Mouse (Mus musculus) heart, postnatal 4 days (tissue): ENCODE data around the gene Klf7. TPM values are rescaled to one million over a fixed set of nuclear protein-coding genes. Genes with fewer than 3 reads are reported as not detected.

Source experiments
- DNase-seq: peaks from one replicate; pipeline ENCODE4 v3.0.0; 2021
- total RNA-seq, 2 experiments: library from RNA; stranded (reverse); gene quantifications; 2 replicates each; pipeline ENCODE4 v1.2.3; 2021

Klf7 gene
- total RNA-seq, 2 experiments from 2014 or later = 29.4 to 29.6 TPM

GRCm38 (mm10) chr1:64104665-64105064, 17.4 kb downstream of the Klf7 start:
- DNase-seq = no peak

GRCm38 (mm10) chr1:64101331-64101730, 20.8 kb downstream of the Klf7 start:
- DNase-seq = no peak

GRCm38 (mm10) chr1:64098800-64099199, 23.3 kb downstream of the Klf7 start:
- no peak for DNase-seq

- DNase-seq = no peak
Observed at GRCm38 (mm10) chr1:64097640-64098287, 24.3 kb downstream of the Klf7 start.

- DNase-seq = no peak
Observed at GRCm38 (mm10) chr1:64093018-64093417, 29.1 kb downstream of the Klf7 start.

- no peak for DNase-seq
Observed at GRCm38 (mm10) chr1:64091591-64091990, 30.5 kb downstream of the Klf7 start.

GRCm38 (mm10) chr1:64090566-64090965, 31.5 kb downstream of the Klf7 start:
- DNase-seq = no peak

- DNase-seq = no peak
Observed at GRCm38 (mm10) chr1:64089691-64090090, 32.4 kb downstream of the Klf7 start.

- DNase-seq = no peak
Observed at GRCm38 (mm10) chr1:64088604-64089320, 33.3 kb downstream of the Klf7 start.

GRCm38 (mm10) chr1:64087657-64088603, 34.2 kb downstream of the Klf7 start:
- peak; percentile 34 for DNase-seq

GRCm38 (mm10) chr1:64085875-64086274, 36.2 kb downstream of the Klf7 start:
- DNase-seq = no peak

GRCm38 (mm10) chr1:64085361-64085760, 36.7 kb downstream of the Klf7 start:
- DNase-seq = no peak

- no peak for DNase-seq
Observed at GRCm38 (mm10) chr1:64084706-64085105, 37.4 kb downstream of the Klf7 start.

- no peak for DNase-seq
Observed at GRCm38 (mm10) chr1:64081791-64082190, 40.3 kb downstream of the Klf7 start.

GRCm38 (mm10) chr1:64081217-64081616, 40.9 kb downstream of the Klf7 start:
- no peak for DNase-seq

GRCm38 (mm10) chr1:64080263-64080662, 41.8 kb downstream of the Klf7 start:
- DNase-seq = no peak

- peak; percentile 43 for DNase-seq
Observed at GRCm38 (mm10) chr1:64078747-64079211, 43.3 kb downstream of the Klf7 start.

- peak; percentile 30 for DNase-seq
Observed at GRCm38 (mm10) chr1:64078011-64078746, 43.9 kb downstream of the Klf7 start.

GRCm38 (mm10) chr1:64074051-64074450, 48.0 kb downstream of the Klf7 start:
- DNase-seq = no peak

- DNase-seq = no peak
Observed at GRCm38 (mm10) chr1:64070947-64071346, 51.1 kb downstream of the Klf7 start.

GRCm38 (mm10) chr1:64066320-64067254, 55.5 kb downstream of the Klf7 start:
- DNase-seq = no peak
